Mouse (Mus musculus) liver, embryonic 12.5 days (tissue): Measurements from ENCODE around the gene Retn. TPM values are rescaled to one million over a fixed set of nuclear protein-coding genes. Genes with fewer than 3 reads are reported as not detected.

Source experiments
- ATAC-seq: fragments of 200-750 bp; cut with Nextera tagmentation; 2 replicates; pipeline ENCODE4 v1.8.0; 2017; ENCODE audit warnings: moderate number of reproducible peaks, mild to moderate bottlenecking, moderate library complexity
- H3K27ac ChIP-seq: fragments of 300-500 bp; sonication (generic); 2 replicates; pipeline ENCODE4 v1.5.1; 2016; ENCODE audit warnings: mild to moderate bottlenecking
- H3K27me3 ChIP-seq: fragments of 300-500 bp; sonication (generic); replicated peaks from 2 replicates; pipeline ENCODE4 v1.6.1; 2016; ENCODE audit warnings: mild to moderate bottlenecking, moderate library complexity
- H3K36me3 ChIP-seq: fragments of 300-500 bp; sonication (generic); 2 replicates; pipeline ENCODE4 v1.6.1; 2016; ENCODE audit warnings: mild to moderate bottlenecking, moderate library complexity
- H3K4me1 ChIP-seq: fragments of 300-500 bp; sonication (generic); 2 replicates; pipeline ENCODE4 v1.6.1; 2016
- H3K4me2 ChIP-seq: fragments of 300-500 bp; sonication (generic); 2 replicates; pipeline ENCODE4 v1.6.1; 2016; ENCODE audit warnings: mild to moderate bottlenecking, moderate library complexity
- H3K4me3 ChIP-seq: fragments of 300-500 bp; sonication (generic); 2 replicates; pipeline ENCODE4 v1.5.1; 2016; ENCODE audit warnings: mild to moderate bottlenecking, moderate library complexity
- H3K9ac ChIP-seq: fragments of 300-500 bp; sonication (generic); 2 replicates; pipeline ENCODE4 v1.6.1; 2016; ENCODE audit warnings: mild to moderate bottlenecking, moderate library complexity
- H3K9me3 ChIP-seq: fragments of 300-500 bp; sonication (generic); replicated peaks from 2 replicates; pipeline ENCODE4 v1.6.1; 2016; ENCODE audit warnings: mild to moderate bottlenecking, moderate library complexity
- WGBS: fragments of 180-500 bp; shearing (Covaris S2); methylation state at CpG from one replicate; pipeline ENCODE4 v1.1.7; 2016; ENCODE audit not compliant: insufficient replicate concordance; 5-methylcytosine and 5-hydroxymethylcytosine counted together
- polyA plus RNA-seq: library from polyadenylated mRNA; unstranded; fragments of >200 nt; fragmentation: Nextera tagmentation; extraction: Ambion mirVana; gene quantifications from 2 replicates; pipeline ENCODE4 v1.2.1, GENCODE M21; 2016

Gene Retn
- polyA plus RNA-seq, 1 experiment from 2014 or later, result 0.14 TPM

- H3K4me1 ChIP-seq, result no peaks in the 10 kb centered on the region
- H3K27ac ChIP-seq, result no peak overlapping the region
- H3K9me3 ChIP-seq, result no peaks in the 10 kb centered on the region
- no peak overlapping the region for H3K9ac ChIP-seq
- peaks cover 24% of the 10 kb centered on the region for H3K36me3 ChIP-seq
- H3K27me3 ChIP-seq, result no peaks in the 10 kb centered on the region
- no peak overlapping the region for H3K4me3 ChIP-seq
- no peak overlapping the region for H3K4me2 ChIP-seq
- ATAC-seq, result no peak; the same call in 1 of the 2 replicates
Observed at GRCm38 (mm10) chr8:3684530-3684929, 29.0 kb downstream of the Retn start.

GRCm38 (mm10) chr8:3685422-3685821 is 29.9 kb downstream of the Retn start:
- Histone ChIP-seq H3K4me3 (no peak overlapping the region), H3K9ac (no peak overlapping the region), H3K9me3 (no peaks in the 10 kb centered on the region), H3K4me2 (no peak overlapping the region), H3K27me3 (0 out of 2 replicates have a peak, but pooled peaks cover 7% of the 10 kb centered on the region), H3K4me1 (no peaks in the 10 kb centered on the region), H3K36me3 (peaks cover 15% of the 10 kb centered on the region), H3K27ac (no peak overlapping the region)
- WGBS, result 50% methylated on average over 5 of the region's 5 CpGs
- ATAC-seq, result no peak

GRCm38 (mm10) chr8:3687537-3687936 is 32.0 kb downstream of the Retn start:
- Histone ChIP-seq H3K36me3 (no peaks in the 10 kb centered on the region), H3K9ac (no peak overlapping the region), H3K4me3 (no peak overlapping the region), H3K27ac (no peak overlapping the region), H3K4me2 (no peak overlapping the region), H3K9me3 (no peaks in the 10 kb centered on the region), H3K27me3 (0 out of 2 replicates have a peak, but pooled peaks cover 12% of the 10 kb centered on the region), H3K4me1 (no peaks in the 10 kb centered on the region)
- 51% methylated on average over 6 of the region's 6 CpGs for WGBS
- no peak for ATAC-seq

- no peak overlapping the region for H3K4me2 ChIP-seq
- H3K9me3 ChIP-seq, result no peaks in the 10 kb centered on the region
- no peak overlapping the region for H3K9ac ChIP-seq
- 0 out of 2 replicates have a peak, but pooled peaks cover 12% of the 10 kb centered on the region for H3K27me3 ChIP-seq
- no peaks in the 10 kb centered on the region for H3K36me3 ChIP-seq
- H3K27ac ChIP-seq, result no peak overlapping the region
- H3K4me3 ChIP-seq, result no peak overlapping the region
- no peaks in the 10 kb centered on the region for H3K4me1 ChIP-seq
- WGBS, result 44% methylated on average over 3 of the region's 3 CpGs
- ATAC-seq, result no peak
Observed at GRCm38 (mm10) chr8:3690774-3691173, 35.2 kb downstream of the Retn start.

- Histone ChIP-seq H3K4me3 (no peak within 1 kb of the TSS), H3K27me3 (0 out of 2 replicates have a peak, but pooled peaks cover 12% of the 10 kb centered on the region), H3K36me3 (no peaks in the 10 kb centered on the region), H3K9me3 (no peaks in the 10 kb centered on the region), H3K4me2 (no peak within 1 kb of the TSS), H3K4me1 (no peaks in the 10 kb centered on the region), H3K27ac (no peak within 1 kb of the TSS), H3K9ac (no peak within 1 kb of the TSS)
- WGBS, result 66% methylated on average over 3 of the region's 3 CpGs
- no peak for ATAC-seq
Observed at GRCm38 (mm10) chr8:3694121-3694520, 38.6 kb downstream of the Retn start, which contains the start of gene Fcer2a. TSS of gene Fcer2a (minus strand) at chr8:3694175.

GRCm38 (mm10) chr8:3701491-3701890 is 45.9 kb downstream of the Retn start:
- 86% methylated on average over 1 of the region's 1 CpGs for WGBS
- peak; percentile 57; the same call in 1 of the 2 replicates for ATAC-seq
- no peak overlapping the region for H3K4me2 ChIP-seq

GRCm38 (mm10) chr8:3705711-3706110 is 50.1 kb downstream of the Retn start:
- 43% methylated on average over 4 of the region's 4 CpGs for WGBS
- H3K9ac ChIP-seq, result no peak overlapping the region
- ATAC-seq, result no peak

More at GRCm38 (mm10) chr8:3701491-3701890, 45.9 kb downstream of the Retn start:
- Histone ChIP-seq H3K9ac (no peak overlapping the region), H3K4me3 (no peak overlapping the region), H3K27me3 (no peaks in the 10 kb centered on the region), H3K27ac (no peak overlapping the region), H3K36me3 (no peaks in the 10 kb centered on the region), H3K4me1 (peaks cover 5% of the 10 kb centered on the region; the same call in 1 of the 2 replicates), H3K9me3 (no peaks in the 10 kb centered on the region)

GRCm38 (mm10) chr8:3707611-3708010 is 52.0 kb downstream of the Retn start:
- H3K4me2 ChIP-seq, result no peak overlapping the region
- no peak overlapping the region for H3K9ac ChIP-seq
- no peak for ATAC-seq
- no peaks in the 10 kb centered on the region for H3K9me3 ChIP-seq
- 57% methylated on average over 7 of the region's 7 CpGs for WGBS
- peaks cover 15% of the 10 kb centered on the region; the same call in 1 of the 2 replicates for H3K4me1 ChIP-seq
- H3K4me3 ChIP-seq, result no peak overlapping the region
- no peaks in the 10 kb centered on the region for H3K27me3 ChIP-seq
- H3K36me3 ChIP-seq, result no peaks in the 10 kb centered on the region
- H3K27ac ChIP-seq, result no peak overlapping the region

More at GRCm38 (mm10) chr8:3705711-3706110, 50.1 kb downstream of the Retn start:
- H3K36me3 ChIP-seq, result no peaks in the 10 kb centered on the region
- no peak overlapping the region for H3K27ac ChIP-seq
- no peak overlapping the region for H3K4me2 ChIP-seq
- H3K4me1 ChIP-seq, result peaks cover 13% of the 10 kb centered on the region; the same call in 1 of the 2 replicates
- no peaks in the 10 kb centered on the region for H3K9me3 ChIP-seq
- H3K4me3 ChIP-seq, result no peak overlapping the region
- no peaks in the 10 kb centered on the region for H3K27me3 ChIP-seq

Other genes starting within 250 kb of the Retn start
- gene Pex11g, start 188.1 kb upstream of the Retn start, polyA plus RNA-seq, result 3.4 and 3.6 TPM in 2 replicates
- 0.08 TPM in 1 of 2 replicates, not detected in the other for gene Tex45, start 184.9 kb upstream of the Retn start, polyA plus RNA-seq
- 7.9 and 8.1 TPM in 2 replicates for gene Zfp358, start 162.6 kb upstream of the Retn start, polyA plus RNA-seq
- gene Mcoln1, start 155.3 kb upstream of the Retn start, polyA plus RNA-seq, result 25.7 and 26.9 TPM in 2 replicates
- 14.7 and 17.1 TPM in 2 replicates for gene Pnpla6, start 140.4 kb upstream of the Retn start, polyA plus RNA-seq
- 2.3 and 2.9 TPM in 2 replicates for gene C330021F23Rik, start 87.8 kb upstream of the Retn start, polyA plus RNA-seq
- 2.0 and 2.2 TPM in 2 replicates for gene Camsap3, start 68.5 kb upstream of the Retn start, polyA plus RNA-seq
- 42.8 and 43.2 TPM in 2 replicates for gene Xab2, start 34.5 kb upstream of the Retn start, polyA plus RNA-seq
- gene Pet100, start 34.2 kb upstream of the Retn start, polyA plus RNA-seq, result 97.5 and 101 TPM in 2 replicates
- gene Pcp2, start 30.2 kb upstream of the Retn start, polyA plus RNA-seq, result 0.11 TPM in 1 of 2 replicates, not detected in the other
- 71.7 and 76.5 TPM in 2 replicates for gene Stxbp2, start 24.8 kb upstream of the Retn start, polyA plus RNA-seq
- 0.91 and 0.97 TPM in 2 replicates for gene Mcemp1, start 10.0 kb downstream of the Retn start, polyA plus RNA-seq
- gene Fcor, start 16.6 kb downstream of the Retn start, polyA plus RNA-seq, result 2.8 and 3.2 TPM in 2 replicates
- 22.1 and 22.8 TPM in 2 replicates for gene Trappc5, start 20.5 kb downstream of the Retn start, polyA plus RNA-seq
- gene Fcer2a, start 38.4 kb downstream of the Retn start, polyA plus RNA-seq, result 0.07 TPM in 1 of 2 replicates, not detected in the other
- gene Clec4g, start 64.9 kb downstream of the Retn start, polyA plus RNA-seq, result 1.4 and 1.8 TPM in 2 replicates
- 0.14 and 0.24 TPM in 2 replicates for gene Cd209a, start 93.2 kb downstream of the Retn start, polyA plus RNA-seq
- gene Cd209e, start 198.5 kb downstream of the Retn start, polyA plus RNA-seq, result not detected in 2 replicates
- not detected in 2 replicates for gene Cd209d, start 222.8 kb downstream of the Retn start, polyA plus RNA-seq